8 mouse cellular contexts compared by ENCODE assay signal in genomic region chr8:86808239-86808638, GRCm38 (mm10).
DNase-seq lines count a peak whose midpoint lies in the region; ATAC-seq and TF ChIP-seq lines count a peak whose summit lies in the region.

No protein-coding gene starts in this region.

- WGBS in midbrain, postnatal 0 days = 77% methylated on average over 5 of the region's 5 CpGs
- WGBS in midbrain, embryonic 13.5 days = 78% methylated on average over 5 of the region's 5 CpGs
- WGBS in forebrain, embryonic 11.5 days = 86% methylated on average over 5 of the region's 5 CpGs

- H3K27me3 ChIP-seq in midbrain, postnatal 0 days (ENCODE audit: insufficient read depth, low read length) = no peaks in the 10 kb centered on the region
- H3K27me3 ChIP-seq in midbrain, embryonic 13.5 days = no peaks in the 10 kb centered on the region
- H3K27me3 ChIP-seq in forebrain, embryonic 11.5 days (ENCODE audit: control insufficient read depth, insufficient read depth, low read length) = no peaks in the 10 kb centered on the region

- peak; percentile 48 for TF ChIP-seq CTCF in midbrain, postnatal 0 days (IDR thresholded peaks at IDR 0.05)

- no peaks in the 10 kb centered on the region for H3K36me3 ChIP-seq in midbrain, postnatal 0 days (ENCODE audit: insufficient read depth, low read length)
- H3K36me3 ChIP-seq in midbrain, embryonic 13.5 days = no peaks in the 10 kb centered on the region
- H3K36me3 ChIP-seq in forebrain, embryonic 11.5 days (ENCODE audit: control insufficient read depth, insufficient read depth, low read length) = no peaks in the 10 kb centered on the region

- H3K9me3 ChIP-seq in midbrain, postnatal 0 days (ENCODE audit: low read length) = no peaks in the 10 kb centered on the region
- H3K9me3 ChIP-seq in midbrain, embryonic 13.5 days = no peaks in the 10 kb centered on the region
- H3K9me3 ChIP-seq in forebrain, embryonic 11.5 days (ENCODE audit: control insufficient read depth, low read length) = no peaks in the 10 kb centered on the region

- no peak overlapping the region for H3K9ac ChIP-seq in midbrain, postnatal 0 days (replicated peaks; ENCODE audit: low read length, poor library complexity, severe bottlenecking)
- H3K9ac ChIP-seq in midbrain, embryonic 13.5 days (replicated peaks) = no peak overlapping the region
- no peak overlapping the region for H3K9ac ChIP-seq in forebrain, embryonic 11.5 days (ENCODE audit: low read length)

- ATAC-seq in midbrain, postnatal 0 days (ENCODE audit: low FRiP score) = no peak
- ATAC-seq in midbrain, embryonic 13.5 days = no peak
- ATAC-seq in inflammation-experienced regulatory T-cells, adult 6 months = peak; percentile 67
- ATAC-seq in forebrain, embryonic 11.5 days (replicated peaks; ENCODE audit: low FRiP score) = no peak

- H3K27ac ChIP-seq in midbrain, postnatal 0 days (ENCODE audit: low read depth, low read length) = no peak overlapping the region
- no peak overlapping the region for H3K27ac ChIP-seq in midbrain, embryonic 13.5 days
- no peak overlapping the region for H3K27ac ChIP-seq in forebrain, embryonic 11.5 days (ENCODE audit: low read depth, low read length)

- H3K4me3 ChIP-seq in midbrain, postnatal 0 days (ENCODE audit: low read depth, low read length) = no peak overlapping the region
- no peak overlapping the region for H3K4me3 ChIP-seq in midbrain, embryonic 13.5 days (replicated peaks)
- H3K4me3 ChIP-seq in forebrain, embryonic 11.5 days (ENCODE audit: low read depth, low read length) = no peak overlapping the region

- H3K4me2 ChIP-seq in midbrain, postnatal 0 days (ENCODE audit: low read depth, low read length, poor library complexity, severe bottlenecking) = no peak overlapping the region
- H3K4me2 ChIP-seq in midbrain, embryonic 13.5 days (replicated peaks) = no peak overlapping the region
- no peak overlapping the region for H3K4me2 ChIP-seq in forebrain, embryonic 11.5 days (ENCODE audit: low read depth, low read length, severe bottlenecking)

- no peaks in the 10 kb centered on the region for H3K4me1 ChIP-seq in midbrain, postnatal 0 days (ENCODE audit: insufficient read depth, low read length)
- no peaks in the 10 kb centered on the region for H3K4me1 ChIP-seq in midbrain, embryonic 13.5 days (replicated peaks)
- H3K4me1 ChIP-seq in forebrain, embryonic 11.5 days (replicated peaks; ENCODE audit: control insufficient read depth, insufficient read depth, low read length) = no peaks in the 10 kb centered on the region

- peak; percentile 38 for DNase-seq in adrenal gland, postnatal 10 days
- no peak for DNase-seq in adrenal gland, postnatal 4 days (ENCODE audit: low spot score in 2 of 2)
- no peak for DNase-seq in midbrain, postnatal 0 days (ENCODE audit: low spot score)
- DNase-seq in thymus, postnatal 14 days = peak; percentile 21
- no peak for DNase-seq in frontal cortex, postnatal 10 days (ENCODE audit: low spot score in 2 of 2)
- DNase-seq in forebrain, embryonic 11.5 days (ENCODE audit: low spot score) = no peak

Comparison
In these comparisons a context has a peak if more than half of its experiments do, and no peak if none do; other contexts are left out.
1. DNase-seq: peak in adrenal gland, postnatal 10 days (single experiment) and thymus, postnatal 14 days (single experiment); none in adrenal gland, postnatal 4 days (0 of 2), midbrain, postnatal 0 days (single experiment), frontal cortex, postnatal 10 days (0 of 2) and forebrain, embryonic 11.5 days (single experiment).